Mouse (Mus musculus) heart, adult 9 months (tissue): Measurements from ENCODE around the gene Fam227b.

Source experiments
- DNase-seq, 2 experiments: peaks; one replicate each; pipeline ENCODE4 v3.0.0; 2022; ENCODE audit warnings: low spot score in 2 of 2

Fam227b gene

GRCm38 (mm10) chr2:126061037-126061773, 90.6 kb downstream of the Fam227b start:
- peak in 1 of 2 experiments; percentile 50 for DNase-seq

GRCm38 (mm10) chr2:126060595-126060994, 91.2 kb downstream of the Fam227b start:
- peak in 1 of 2 experiments; percentile 32 for DNase-seq

- no peak for DNase-seq
These were observed 98.1 kb downstream of the Fam227b start for GRCm38 (mm10) chr2:126053657-126054056.

- no peak for DNase-seq
These were observed 98.9 kb downstream of the Fam227b start for GRCm38 (mm10) chr2:126052749-126053557.

GRCm38 (mm10) chr2:126045621-126046020, 106.2 kb downstream of the Fam227b start:
- no peak for DNase-seq

GRCm38 (mm10) chr2:126042674-126043073, 109.1 kb downstream of the Fam227b start:
- DNase-seq, result no peak

GRCm38 (mm10) chr2:126041237-126041636, 110.6 kb downstream of the Fam227b start:
- no peak for DNase-seq

- peak; percentile 30 to 50 for DNase-seq
These were observed 111.2 kb downstream of the Fam227b start for GRCm38 (mm10) chr2:126040651-126041050.

GRCm38 (mm10) chr2:126039414-126039891, 112.4 kb downstream of the Fam227b start:
- DNase-seq, result peak; percentile 64 to 68

- DNase-seq, result no peak
These were observed 113.4 kb downstream of the Fam227b start for GRCm38 (mm10) chr2:126038221-126039000.

GRCm38 (mm10) chr2:126036121-126036520, 115.7 kb downstream of the Fam227b start:
- no peak for DNase-seq

- DNase-seq, result no peak
These were observed 116.6 kb downstream of the Fam227b start for GRCm38 (mm10) chr2:126035013-126035770.

- DNase-seq, result peak in 1 of 2 experiments; percentile 15
These were observed 117.3 kb downstream of the Fam227b start, which contains the start of gene Fgf7 for GRCm38 (mm10) chr2:126034379-126035005. Fgf7 (plus strand) TSS chr2:126034658.

- no peak for DNase-seq
These were observed 118.5 kb downstream of the Fam227b start for GRCm38 (mm10) chr2:126033114-126033972.

- no peak for DNase-seq
These were observed 120.5 kb downstream of the Fam227b start for GRCm38 (mm10) chr2:126031186-126031900.

- DNase-seq, result no peak
These were observed 135.9 kb downstream of the Fam227b start for GRCm38 (mm10) chr2:126015763-126016473.

GRCm38 (mm10) chr2:126014989-126015710, 136.7 kb downstream of the Fam227b start:
- no peak for DNase-seq

- no peak for DNase-seq
These were observed 145.1 kb downstream of the Fam227b start for GRCm38 (mm10) chr2:126006742-126007141.
